Mouse (Mus musculus) embryonic facial prominence, embryonic 14.5 days (tissue): ENCODE data around the gene Cul7. TPM values are rescaled to one million over a fixed set of nuclear protein-coding genes. Genes with fewer than 3 reads are reported as not detected.

ENCODE experiments used
- ATAC-seq: fragments of 200-750 bp; cut with Nextera tagmentation; 2 replicates; pipeline ENCODE4 v1.8.0; 2017; ENCODE audit warnings: low read depth, moderate number of reproducible peaks, moderate TSS enrichment
- DNase-seq: peaks from one replicate; pipeline ENCODE4 v3.0.0-alpha.2; 2015; ENCODE audit warnings: low spot score
- H3K27ac ChIP-seq: fragments of 300-500 bp; sonication (generic); replicated peaks from 2 replicates; pipeline ENCODE4 v1.5.1; 2014; ENCODE audit warnings: low read depth, mild to moderate bottlenecking, low read length, moderate library complexity
- H3K27me3 ChIP-seq: fragments of 300-500 bp; sonication (generic); replicated peaks from 2 replicates; pipeline ENCODE4 v1.6.1; 2014; ENCODE audit warnings: low read length; ENCODE audit not compliant: control insufficient read depth, insufficient read depth
- H3K36me3 ChIP-seq: fragments of 300-500 bp; sonication (generic); 2 replicates; pipeline ENCODE4 v1.6.1; 2014; ENCODE audit warnings: low read length, mixed read lengths; ENCODE audit not compliant: control insufficient read depth, insufficient read depth
- H3K4me1 ChIP-seq: fragments of 300-500 bp; sonication (generic); 2 replicates; pipeline ENCODE4 v1.6.1; 2014; ENCODE audit warnings: antibody characterized with exemption, low read length; ENCODE audit not compliant: control insufficient read depth, insufficient read depth
- H3K4me2 ChIP-seq: fragments of 300-500 bp; sonication (generic); 2 replicates; pipeline ENCODE4 v1.6.1; 2014; ENCODE audit warnings: low read depth, mild to moderate bottlenecking, low read length, moderate library complexity, mixed read lengths
- H3K4me3 ChIP-seq: fragments of 300-500 bp; sonication (generic); 2 replicates; pipeline ENCODE4 v1.5.1; 2014; ENCODE audit warnings: low read depth, mild to moderate bottlenecking, low read length
- H3K9ac ChIP-seq: fragments of 300-500 bp; sonication (generic); 2 replicates; pipeline ENCODE4 v1.6.1; 2014; ENCODE audit warnings: low read depth, mild to moderate bottlenecking, low read length, moderate library complexity, mixed read lengths
- H3K9me3 ChIP-seq: fragments of 300-500 bp; sonication (generic); 2 replicates; pipeline ENCODE4 v1.6.1; 2016; ENCODE audit warnings: low read length; ENCODE audit not compliant: control insufficient read depth
- WGBS: fragments of 180-500 bp; shearing (Covaris S2); extraction: QIAGEN DNeasy Blood & Tissue Kit; methylation state at CpG from one replicate; pipeline ENCODE4 v1.1.7; 2014; 5-methylcytosine and 5-hydroxymethylcytosine counted together
- polyA plus RNA-seq: library from polyadenylated mRNA; unstranded; fragments of >200 nt; fragmentation: Nextera tagmentation; extraction: Ambion mirVana; gene quantifications from 2 replicates; pipeline ENCODE4 v1.2.1, GENCODE M21; 2014

The Cul7 gene
- polyA plus RNA-seq, 1 experiment from 2014 or later = 48.5 TPM

- H3K9ac ChIP-seq = peak within 1 kb of the TSS; percentile 92
- peaks cover 14% of the 10 kb centered on the region for H3K4me1 ChIP-seq
- no peaks in the 10 kb centered on the region for H3K9me3 ChIP-seq
- WGBS = 7% methylated on average over 36 of the region's 36 CpGs
- H3K4me3 ChIP-seq = peak within 1 kb of the TSS; percentile 99
- peak; percentile 97 for DNase-seq
- peak; percentile 94 for ATAC-seq
- H3K27ac ChIP-seq = peak within 1 kb of the TSS; percentile 71; the same call in 1 of the 2 replicates
- peak within 1 kb of the TSS; percentile 97 for H3K4me2 ChIP-seq
- peaks cover 24% of the 10 kb centered on the region for H3K36me3 ChIP-seq
- no peaks in the 10 kb centered on the region for H3K27me3 ChIP-seq
Measured at GRCm38 (mm10) chr17:46710959-46711597, 60.9 kb downstream of the Cul7 start, which contains the start of gene Pex6. TSS of gene Pex6 (plus strand) at chr17:46711463.

GRCm38 (mm10) chr17:46711612-46712271 is 61.6 kb downstream of the Cul7 start:
- Histone ChIP-seq H3K27me3 (no peaks in the 10 kb centered on the region), H3K27ac (peak overlapping the region; percentile 50; the same call in 1 of the 2 replicates), H3K4me3 (peak overlapping the region; percentile 99), H3K36me3 (peaks cover 24% of the 10 kb centered on the region), H3K4me1 (peaks cover 13% of the 10 kb centered on the region), H3K4me2 (peak overlapping the region; percentile 97), H3K9ac (peak overlapping the region; percentile 92), H3K9me3 (no peaks in the 10 kb centered on the region)
- ATAC-seq = peak; percentile 55
- DNase-seq = no peak
- under 1% methylated on average over 40 of the region's 76 CpGs for whole genome bisulfite sequencing

DNA sequence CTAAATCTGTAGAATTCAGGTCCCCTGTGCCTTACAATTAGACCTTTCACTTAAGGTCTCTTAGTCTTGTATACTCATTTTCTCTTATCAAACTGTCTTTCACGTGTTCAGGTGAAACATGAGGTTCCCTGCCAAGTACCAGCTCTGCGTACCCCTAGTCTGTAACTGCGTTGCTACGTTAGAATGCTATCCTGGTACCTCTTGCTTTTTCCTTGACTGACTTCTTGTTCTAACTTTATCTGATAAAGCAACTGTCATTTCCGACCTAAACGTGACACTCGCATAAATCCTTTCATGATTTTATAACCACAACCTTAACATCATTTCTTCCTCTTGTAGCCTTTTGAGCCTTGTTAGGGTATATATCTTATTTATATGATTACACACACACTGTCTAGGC is 62.3 kb downstream of the Cul7 start:
- Histone ChIP-seq H3K36me3 (peaks cover 24% of the 10 kb centered on the region), H3K4me1 (peaks cover 13% of the 10 kb centered on the region), H3K9me3 (no peaks in the 10 kb centered on the region), H3K27me3 (no peaks in the 10 kb centered on the region), H3K4me3 (peak overlapping the region; percentile 99), H3K27ac (no peak overlapping the region), H3K9ac (peak overlapping the region; percentile 92), H3K4me2 (peak overlapping the region; percentile 97)
- 71% methylated on average over 7 of the region's 7 CpGs for WGBS
- ATAC-seq = no peak
- no peak for DNase-seq

GRCm38 (mm10) chr17:46713849-46714248 is 63.7 kb downstream of the Cul7 start:
- ATAC-seq (no peak), DNase-seq (no peak)
- Histone ChIP-seq H3K4me3 (no peak overlapping the region), H3K27ac (no peak overlapping the region), H3K36me3 (peaks cover 24% of the 10 kb centered on the region), H3K9me3 (no peaks in the 10 kb centered on the region), H3K9ac (no peak overlapping the region), H3K27me3 (no peaks in the 10 kb centered on the region), H3K4me2 (no peak overlapping the region), H3K4me1 (peaks cover 13% of the 10 kb centered on the region)
- WGBS = 83% methylated on average over 9 of the region's 9 CpGs

Other genes with a start within 250 kb of the Cul7 start
- 0.99 and 2.0 TPM in 2 replicates for gene Crip3, start 221.4 kb upstream of the Cul7 start, polyA plus RNA-seq
- gene Slc22a7, start 211.9 kb upstream of the Cul7 start, polyA plus RNA-seq = not detected in 2 replicates
- 0.46 and 0.61 TPM in 2 replicates for gene Ttbk1, start 162.7 kb upstream of the Cul7 start, polyA plus RNA-seq
- 34.5 and 36.9 TPM in 2 replicates for gene Dnph1, start 153.6 kb upstream of the Cul7 start, polyA plus RNA-seq
- 5.5 and 6.0 TPM in 2 replicates for gene Cul9, start 103.9 kb upstream of the Cul7 start, polyA plus RNA-seq
- gene Srf, start 94.2 kb upstream of the Cul7 start, polyA plus RNA-seq = 10.5 and 14.0 TPM in 2 replicates
- gene Ptk7, start 20.8 kb upstream of the Cul7 start, polyA plus RNA-seq = 68.0 and 90.7 TPM in 2 replicates
- 15.8 and 20.3 TPM in 2 replicates for gene Klc4, start 4.3 kb upstream of the Cul7 start, polyA plus RNA-seq
- 91.8 and 100 TPM in 2 replicates for gene Mrpl2, start 4.1 kb upstream of the Cul7 start, polyA plus RNA-seq
- gene Rrp36, start 24.0 kb downstream of the Cul7 start, polyA plus RNA-seq = 34.5 and 41.9 TPM in 2 replicates
- gene Mea1, start 28.5 kb downstream of the Cul7 start, polyA plus RNA-seq = 132 and 143 TPM in 2 replicates
- 113 and 133 TPM in 2 replicates for gene Klhdc3, start 30.6 kb downstream of the Cul7 start, polyA plus RNA-seq
- gene Ppp2r5d, start 54.8 kb downstream of the Cul7 start, polyA plus RNA-seq = 79.5 and 87.5 TPM in 2 replicates
- gene Pex6, start 61.1 kb downstream of the Cul7 start, polyA plus RNA-seq = 22.2 and 26.7 TPM in 2 replicates
- 1.2 and 1.6 TPM in 2 replicates for gene Gnmt, start 78.8 kb downstream of the Cul7 start, polyA plus RNA-seq
- 62.6 and 68.5 TPM in 2 replicates for gene Cnpy3, start 101.9 kb downstream of the Cul7 start, polyA plus RNA-seq
- gene Ptcra, start 113.4 kb downstream of the Cul7 start, polyA plus RNA-seq = 0.21 and 0.31 TPM in 2 replicates
- gene 2310039H08Rik, start 122.3 kb downstream of the Cul7 start, polyA plus RNA-seq = 86.2 and 92.3 TPM in 2 replicates
- gene Rpl7l1, start 132.3 kb downstream of the Cul7 start, polyA plus RNA-seq = 124 and 126 TPM in 2 replicates
- 5.3 and 5.7 TPM in 2 replicates for gene Bicral, start 208.1 kb downstream of the Cul7 start, polyA plus RNA-seq
- gene Tbcc, start 240.3 kb downstream of the Cul7 start, polyA plus RNA-seq = 55.0 and 63.3 TPM in 2 replicates